Mouse (Mus musculus): Measurements from ENCODE around the gene Stac3. TPM values are rescaled to one million over a fixed set of nuclear protein-coding genes. Genes with fewer than 3 reads are reported as not detected.

The Stac3 gene
- total and polyA plus RNA-seq, 3 experiments: 0.08 to 0.79 (median 0.50) TPM

DNA sequence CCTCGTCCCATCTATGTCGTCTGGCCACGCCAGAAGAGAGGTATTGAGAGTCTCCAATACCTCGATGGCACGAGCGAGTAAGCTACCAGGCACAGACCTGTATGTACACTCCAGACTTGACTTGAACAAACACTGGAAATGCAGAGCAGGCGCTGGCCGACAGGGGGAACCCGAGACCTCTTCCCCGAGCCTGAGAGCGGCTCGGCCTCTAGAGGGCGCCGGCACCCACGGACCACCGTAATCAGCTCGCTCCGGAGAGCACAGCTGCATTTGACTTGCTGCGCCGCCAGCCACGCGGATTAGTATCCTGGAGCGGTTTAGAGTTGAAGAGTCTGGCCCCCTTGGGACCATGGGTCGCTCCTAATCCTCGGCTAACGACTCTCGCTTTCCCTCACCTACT, 11.3 kb downstream of the Stac3 start (continued):
- TF ChIP-seq KAT2A (IDR thresholded peaks at IDR 0.05; ENCODE audit: insufficient replicate concordance, low read length): no peak
- TF ChIP-seq POLR2AphosphoS2 (IDR thresholded peaks at IDR 0.05; ENCODE audit: low read depth, low read length): no peak
- peak; percentile 79; the same call in 1 of the 2 replicates for TF ChIP-seq MXI1 (IDR thresholded peaks at IDR 0.05; ENCODE audit: low read depth, low read length)
- no peak; the same call in 1 of the 2 replicates for TF ChIP-seq ETS1 (conservative IDR thresholded peaks at IDR 0.05; ENCODE audit: low read depth, low read length)
- TF ChIP-seq PAX5 (IDR thresholded peaks at IDR 0.05; ENCODE audit: low read length): no peak
- peak; percentile 47; the same call in 1 of the 2 replicates for TF ChIP-seq ELF1 (IDR thresholded peaks at IDR 0.05; ENCODE audit: low read depth, low read length)
- TF ChIP-seq ZKSCAN1 (IDR thresholded peaks at IDR 0.05; ENCODE audit: borderline replicate concordance, low read depth, low read length): no peak
- TF ChIP-seq MEF2A (IDR thresholded peaks at IDR 0.05; ENCODE audit: borderline replicate concordance, low read depth, low read length): peak; percentile 84
- no peak for TF ChIP-seq GABPA (IDR thresholded peaks at IDR 0.05; ENCODE audit: insufficient replicate concordance, low read depth, low read length)
- no peak for TF ChIP-seq USF2 (conservative IDR thresholded peaks at IDR 0.05; ENCODE audit: low read depth, low read length)
- TF ChIP-seq CHD2 (IDR thresholded peaks at IDR 0.05; ENCODE audit: low read length): no peak

- Histone ChIP-seq H3K4me1 (ENCODE audit: control insufficient read depth in 1 of 2, insufficient read depth in 2 of 2) (peaks cover 32 to 75% of the 10 kb centered on the region in 2 experiments), H3K27me3 (replicated peaks) (peaks cover 17% of the 10 kb centered on the region)
Observed at GRCm38 (mm10) chr10:127513501-127514091, 12.1 kb downstream of the Stac3 start.

GRCm38 (mm10) chr10:127514111-127514698, 12.7 kb downstream of the Stac3 start:
- peak overlapping the region; percentile 79; the same call in 1 of the 2 replicates for H3K4me2 ChIP-seq (ENCODE audit: insufficient read depth, low read depth, poor library complexity, severe bottlenecking)
- peaks cover 32 to 78% of the 10 kb centered on the region in 2 experiments for H3K4me1 ChIP-seq (ENCODE audit: control insufficient read depth in 1 of 2, insufficient read depth in 2 of 2)
- dilution Hi-C loops (cut with MboI; ENCODE audit: extremely low pct_ligation_motif_present, extremely low pct_unique_long_range_greater_than_20kb, low sequenced_read_pairs): no loop called here
- no peak overlapping the region for H3K9ac ChIP-seq (ENCODE audit: insufficient read depth, low read depth)
- peaks cover 27 to 39% of the 10 kb centered on the region in 2 experiments for H3K36me3 ChIP-seq (replicated peaks in 1 of 2; ENCODE audit: control insufficient read depth in 1 of 2, insufficient read depth in 1 of 2, low read length in 1 of 2)
- H3K79me2 ChIP-seq (replicated peaks; ENCODE audit: control insufficient read depth, extremely low read depth, insufficient read depth, poor library complexity, severe bottlenecking): peaks cover 3% of the 10 kb centered on the region
- H3K4me3 ChIP-seq (replicated peaks in 1 of 3; ENCODE audit: low read depth in 2 of 3, low read length in 2 of 3, poor library complexity in 1 of 3): no peak overlapping the region
- no peaks in the 10 kb centered on the region for H3K9me3 ChIP-seq (replicated peaks; ENCODE audit: low read length)
- in situ Hi-C loops (cut with MboI; ENCODE audit: low pct_ligation_motif_present, low pct_unique_long_range_greater_than_20kb, low sequenced_read_pairs): no loop called here
- peak; percentile 63 for TF ChIP-seq BHLHE40 (IDR thresholded peaks at IDR 0.05; ENCODE audit: low read depth, low read length)
- TF ChIP-seq E2F4 (IDR thresholded peaks at IDR 0.05; ENCODE audit: insufficient replicate concordance, low read depth, low read length): no peak
- DNase-seq (ENCODE audit: extremely low read depth): no peak
- no peak overlapping the region for H3K27ac ChIP-seq (ENCODE audit: insufficient read depth, low read depth)
- H3K27me3 ChIP-seq (replicated peaks): peaks cover 17% of the 10 kb centered on the region

More at GRCm38 (mm10) chr10:127513501-127514091, 12.1 kb downstream of the Stac3 start:
- dilution Hi-C loops (cut with MboI; ENCODE audit: extremely low pct_ligation_motif_present, extremely low pct_unique_long_range_greater_than_20kb, low sequenced_read_pairs): no loop called here
- peak; percentile 35 for DNase-seq (ENCODE audit: extremely low read depth)
- H3K4me2 ChIP-seq (ENCODE audit: insufficient read depth, low read depth, poor library complexity, severe bottlenecking): peak overlapping the region; percentile 79
- H3K4me3 ChIP-seq (replicated peaks in 1 of 3; ENCODE audit: low read depth in 2 of 3, low read length in 2 of 3, poor library complexity in 1 of 3): peak overlapping the region in 2 of 3 experiments; percentile 4 to 59
- no peaks in the 10 kb centered on the region for H3K79me2 ChIP-seq (replicated peaks; ENCODE audit: control insufficient read depth, extremely low read depth, insufficient read depth, poor library complexity, severe bottlenecking)
- H3K9me3 ChIP-seq (replicated peaks; ENCODE audit: low read length): no peaks in the 10 kb centered on the region
- no peak overlapping the region for H3K27ac ChIP-seq (ENCODE audit: insufficient read depth, low read depth)
- in situ Hi-C loops (cut with MboI; ENCODE audit: low pct_ligation_motif_present, low pct_unique_long_range_greater_than_20kb, low sequenced_read_pairs): no loop called here
- peak overlapping the region; percentile 55 for H3K9ac ChIP-seq (ENCODE audit: insufficient read depth, low read depth)
- peak; percentile 45; the same call in 1 of the 2 replicates for TF ChIP-seq TCF12 (IDR thresholded peaks at IDR 0.05; ENCODE audit: low read depth, low read length)
- TF ChIP-seq IRF4 (IDR thresholded peaks at IDR 0.05; ENCODE audit: low read depth, low read length): no peak
- H3K36me3 ChIP-seq (replicated peaks in 1 of 2; ENCODE audit: control insufficient read depth in 1 of 2, insufficient read depth in 1 of 2, low read length in 1 of 2): peaks cover 21 to 33% of the 10 kb centered on the region in 2 experiments
